Mouse (Mus musculus) thymus, adult 2 months (tissue): ENCODE results near the gene Abt1.

Source experiments
- CTCF ChIP-seq: fragments of 200-500 bp; IDR thresholded peaks from 2 replicates; pipeline ENCODE4 v1.5.1; 2012; ENCODE audit warnings: mild to moderate bottlenecking, control low read depth, low read length, moderate library complexity, borderline replicate concordance; ENCODE audit not compliant: control insufficient read depth, poor library complexity, insufficient read depth; ENCODE audit errors: extremely low read depth
- POLR2A ChIP-seq: fragments of 200-500 bp; IDR thresholded peaks from 2 replicates; pipeline ENCODE4 v1.6.1; 2012; ENCODE audit warnings: mild to moderate bottlenecking, low read length, control low read depth, moderate library complexity; ENCODE audit not compliant: control insufficient read depth, poor library complexity, insufficient read depth; ENCODE audit errors: extremely low read depth

- TF ChIP-seq CTCF (no peak), POLR2A (no peak)
Measured at GRCm38 (mm10) chr13:23424052-23424380, 350 bp upstream of the Abt1 start.
